Mouse (Mus musculus): ENCODE measurements around the gene Aspa. TPM values are rescaled to one million over a fixed set of nuclear protein-coding genes. Genes with fewer than 3 reads are reported as not detected.

Gene Aspa
- 0.46 and 0.87 TPM in 2 replicates for polyA plus RNA-seq (2012; rRNA removed)

GRCm38 (mm10) chr11:73329442-73329841 is at the start of gene Aspa, which contains the start of the genes Gm49340 and Spata22:
Gene Aspa (minus strand): TSS chr11:73329596.
Gene Gm49340 (plus strand): TSS chr11:73329741.
Gene Spata22 (plus strand): TSS chr11:73329741.
- no peak within 1 kb of the TSS for H3K27ac ChIP-seq (ENCODE audit: control insufficient read depth, insufficient read depth, low read length)
- TF ChIP-seq CTCF (IDR thresholded peaks at IDR 0.05; ENCODE audit: borderline replicate concordance, control insufficient read depth, extremely low read depth, insufficient read depth, low read length, poor library complexity) = no peak
- TF ChIP-seq POLR2A (IDR thresholded peaks at IDR 0.05; ENCODE audit: control insufficient read depth, extremely low read depth, insufficient read depth, low read length, poor library complexity) = no peak
- WGBS = 89% methylated on average over 27 of the region's 27 CpGs

GRCm38 (mm10) chr11:73370946-73371345 is 41.5 kb upstream of the Aspa start, which contains the start of gene Olfr376:
Gene Olfr376 (plus strand): TSS chr11:73371246.
- Histone ChIP-seq H3K4me1 (replicated peaks; ENCODE audit: control insufficient read depth, insufficient read depth, low read length) (no peaks in the 10 kb centered on the region), H3K27me3 (ENCODE audit: control insufficient read depth, insufficient read depth, low read length) (no peaks in the 10 kb centered on the region), H3K4me3 (ENCODE audit: control insufficient read depth, insufficient read depth, low read length) (no peak within 1 kb of the TSS), H3K27ac (ENCODE audit: control insufficient read depth, insufficient read depth, low read length) (no peak within 1 kb of the TSS), H3K36me3 (ENCODE audit: control insufficient read depth, insufficient read depth, low read length) (no peaks in the 10 kb centered on the region)
- whole genome bisulfite sequencing = 90% methylated on average over 2 of the region's 2 CpGs
- DNase-seq = no peak
- no peak for TF ChIP-seq POLR2A (IDR thresholded peaks at IDR 0.05; ENCODE audit: control insufficient read depth, extremely low read depth, insufficient read depth, low read length, poor library complexity)
- no peak for TF ChIP-seq CTCF (IDR thresholded peaks at IDR 0.05; ENCODE audit: borderline replicate concordance, control insufficient read depth, extremely low read depth, insufficient read depth, low read length, poor library complexity)

More at GRCm38 (mm10) chr11:73329442-73329841, at the start of gene Aspa, which contains the start of the genes Gm49340 and Spata22:
- Histone ChIP-seq H3K4me1 (replicated peaks; ENCODE audit: control insufficient read depth, insufficient read depth, low read length) (no peaks in the 10 kb centered on the region), H3K36me3 (ENCODE audit: control insufficient read depth, insufficient read depth, low read length) (no peaks in the 10 kb centered on the region), H3K27me3 (ENCODE audit: control insufficient read depth, insufficient read depth, low read length) (no peaks in the 10 kb centered on the region), H3K4me3 (ENCODE audit: control insufficient read depth, insufficient read depth, low read length) (no peak within 1 kb of the TSS)
- no peak for DNase-seq

- Histone ChIP-seq H3K36me3 (ENCODE audit: control insufficient read depth, insufficient read depth, low read length) (no peaks in the 10 kb centered on the region), H3K4me1 (replicated peaks; ENCODE audit: control insufficient read depth, insufficient read depth, low read length) (no peaks in the 10 kb centered on the region), H3K27ac (ENCODE audit: control insufficient read depth, insufficient read depth, low read length) (no peak within 1 kb of the TSS), H3K27me3 (ENCODE audit: control insufficient read depth, insufficient read depth, low read length) (no peaks in the 10 kb centered on the region), H3K4me3 (ENCODE audit: control insufficient read depth, insufficient read depth, low read length) (no peak within 1 kb of the TSS)
- DNase-seq = no peak
- TF ChIP-seq POLR2A (IDR thresholded peaks at IDR 0.05; ENCODE audit: control insufficient read depth, extremely low read depth, insufficient read depth, low read length, poor library complexity) (no peak), CTCF (IDR thresholded peaks at IDR 0.05; ENCODE audit: borderline replicate concordance, control insufficient read depth, extremely low read depth, insufficient read depth, low read length, poor library complexity) (no peak)
- 60% methylated on average over 3 of the region's 3 CpGs for WGBS
These were observed 21.1 kb upstream of the Aspa start, which contains the start of gene Olfr20 for GRCm38 (mm10) chr11:73350483-73350882. Gene Olfr20 (plus strand): TSS chr11:73350783.

- Histone ChIP-seq H3K36me3 (ENCODE audit: control insufficient read depth, insufficient read depth, low read length) (no peaks in the 10 kb centered on the region), H3K4me1 (replicated peaks; ENCODE audit: control insufficient read depth, insufficient read depth, low read length) (no peaks in the 10 kb centered on the region), H3K4me3 (ENCODE audit: control insufficient read depth, insufficient read depth, low read length) (no peak overlapping the region), H3K27me3 (ENCODE audit: control insufficient read depth, insufficient read depth, low read length) (no peaks in the 10 kb centered on the region), H3K27ac (ENCODE audit: control insufficient read depth, insufficient read depth, low read length) (no peak overlapping the region)
- no peak for DNase-seq
- 82% methylated on average over 4 of the region's 4 CpGs for WGBS
- TF ChIP-seq POLR2A (IDR thresholded peaks at IDR 0.05; ENCODE audit: control insufficient read depth, extremely low read depth, insufficient read depth, low read length, poor library complexity) (no peak), CTCF (IDR thresholded peaks at IDR 0.05; ENCODE audit: borderline replicate concordance, control insufficient read depth, extremely low read depth, insufficient read depth, low read length, poor library complexity) (no peak)
These were observed 7.5 kb upstream of the Aspa start for GRCm38 (mm10) chr11:73336919-73337318.

GRCm38 (mm10) chr11:73333357-73333756 is 4.0 kb upstream of the Aspa start:
- Histone ChIP-seq H3K27ac (ENCODE audit: control insufficient read depth, insufficient read depth, low read length) (no peak overlapping the region), H3K4me3 (ENCODE audit: control insufficient read depth, insufficient read depth, low read length) (no peak overlapping the region), H3K27me3 (ENCODE audit: control insufficient read depth, insufficient read depth, low read length) (no peaks in the 10 kb centered on the region), H3K36me3 (ENCODE audit: control insufficient read depth, insufficient read depth, low read length) (no peaks in the 10 kb centered on the region), H3K4me1 (replicated peaks; ENCODE audit: control insufficient read depth, insufficient read depth, low read length) (no peaks in the 10 kb centered on the region)
- DNase-seq = no peak
- TF ChIP-seq CTCF (IDR thresholded peaks at IDR 0.05; ENCODE audit: borderline replicate concordance, control insufficient read depth, extremely low read depth, insufficient read depth, low read length, poor library complexity) (no peak), POLR2A (IDR thresholded peaks at IDR 0.05; ENCODE audit: control insufficient read depth, extremely low read depth, insufficient read depth, low read length, poor library complexity) (no peak)
- 80% methylated on average over 2 of the region's 2 CpGs for WGBS

- H3K4me3 ChIP-seq (ENCODE audit: control insufficient read depth, insufficient read depth, low read length) = no peak overlapping the region
- H3K4me1 ChIP-seq (replicated peaks; ENCODE audit: control insufficient read depth, insufficient read depth, low read length) = no peaks in the 10 kb centered on the region
- H3K36me3 ChIP-seq (ENCODE audit: control insufficient read depth, insufficient read depth, low read length) = no peaks in the 10 kb centered on the region
- H3K27me3 ChIP-seq (ENCODE audit: control insufficient read depth, insufficient read depth, low read length) = no peaks in the 10 kb centered on the region
- WGBS = 83% methylated on average over 4 of the region's 4 CpGs
- DNase-seq = no peak
- H3K27ac ChIP-seq (ENCODE audit: control insufficient read depth, insufficient read depth, low read length) = no peak overlapping the region
- TF ChIP-seq CTCF (IDR thresholded peaks at IDR 0.05; ENCODE audit: borderline replicate concordance, control insufficient read depth, extremely low read depth, insufficient read depth, low read length, poor library complexity) = no peak
- TF ChIP-seq POLR2A (IDR thresholded peaks at IDR 0.05; ENCODE audit: control insufficient read depth, extremely low read depth, insufficient read depth, low read length, poor library complexity) = no peak
These were observed 2.0 kb downstream of the Aspa start for GRCm38 (mm10) chr11:73327361-73327760.

- no peak for TF ChIP-seq POLR2A (IDR thresholded peaks at IDR 0.05; ENCODE audit: control insufficient read depth, extremely low read depth, insufficient read depth, low read length, poor library complexity)
- no peak for TF ChIP-seq CTCF (IDR thresholded peaks at IDR 0.05; ENCODE audit: borderline replicate concordance, control insufficient read depth, extremely low read depth, insufficient read depth, low read length, poor library complexity)
- Histone ChIP-seq H3K27me3 (ENCODE audit: control insufficient read depth, insufficient read depth, low read length) (no peaks in the 10 kb centered on the region), H3K36me3 (ENCODE audit: control insufficient read depth, insufficient read depth, low read length) (no peaks in the 10 kb centered on the region), H3K4me1 (replicated peaks; ENCODE audit: control insufficient read depth, insufficient read depth, low read length) (no peaks in the 10 kb centered on the region), H3K27ac (ENCODE audit: control insufficient read depth, insufficient read depth, low read length) (no peak overlapping the region), H3K4me3 (ENCODE audit: control insufficient read depth, insufficient read depth, low read length) (no peak overlapping the region)
- WGBS = 23% methylated on average over 12 of the region's 12 CpGs
- DNase-seq = no peak
These were observed 2.9 kb downstream of the Aspa start for GRCm38 (mm10) chr11:73326485-73326886.
